In the genomic region with DNA sequence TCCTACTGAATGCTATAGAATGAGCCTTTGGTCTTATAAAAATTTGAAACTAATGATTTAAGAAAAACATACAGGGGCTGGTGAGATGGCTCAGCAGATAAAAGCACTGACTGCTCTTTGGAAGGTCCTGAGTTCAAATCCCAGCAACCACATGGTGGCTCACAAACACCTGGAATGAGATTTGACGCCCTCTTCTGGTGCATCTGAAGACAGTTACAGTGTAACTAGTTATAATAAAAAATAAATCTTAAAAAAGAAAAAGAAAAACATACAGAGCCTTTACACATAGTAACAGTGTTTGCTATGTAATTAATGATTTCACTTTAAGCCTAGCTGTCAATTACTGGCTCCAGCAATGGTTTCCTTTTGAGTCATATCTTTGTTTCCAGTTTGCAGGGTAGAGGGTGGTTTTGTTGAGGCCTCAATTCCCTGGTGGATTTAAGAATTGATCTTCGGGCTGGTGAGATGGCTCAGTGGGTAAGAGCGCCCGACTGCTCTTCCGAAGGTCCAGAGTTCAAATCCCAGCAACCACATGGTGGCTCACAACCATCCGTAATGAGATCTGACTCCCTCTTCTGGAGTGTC, we compare ENCODE assay signal across 8 mouse cellular contexts. TPM values are rescaled to one million over a fixed set of nuclear protein-coding genes. Genes with fewer than 3 reads are reported as not detected.
DNase-seq lines count a peak whose midpoint lies in the region; ATAC-seq lines count a peak whose summit lies in the region.
"Not testable (repeated sequence)": the region's sequence is repeated elsewhere in the genome, so short reads cannot be mapped to it uniquely, and the experiment has no call there.

No protein-coding gene starts in this region.

- peak overlapping the region; percentile 76; the same call in 1 of the 2 replicates for H3K4me2 ChIP-seq in embryonic facial prominence, embryonic 14.5 days (ENCODE audit: low read depth, low read length)
- H3K4me2 ChIP-seq in hindbrain, embryonic 12.5 days (replicated peaks), result peak overlapping the region; percentile 69
- H3K4me2 ChIP-seq in kidney, embryonic 14.5 days (replicated peaks; ENCODE audit: low read depth, low read length), result peak overlapping the region; percentile 46; the same call in 1 of the 2 replicates
- peak overlapping the region; percentile 88 for H3K4me2 ChIP-seq in liver, embryonic 12.5 days
- peak overlapping the region; percentile 92 for H3K4me2 ChIP-seq in neural tube, embryonic 13.5 days

- peak overlapping the region; percentile 87; the same call in 1 of the 2 replicates for H3K4me3 ChIP-seq in embryonic facial prominence, embryonic 14.5 days (ENCODE audit: low read depth, low read length)
- H3K4me3 ChIP-seq in hindbrain, embryonic 12.5 days, result not testable (repeated sequence)
- H3K4me3 ChIP-seq in kidney, embryonic 14.5 days (ENCODE audit: low read length), result peak overlapping the region; percentile 83; the same call in 1 of the 2 replicates
- H3K4me3 ChIP-seq in liver, embryonic 12.5 days, result peak overlapping the region; percentile 85; the same call in 1 of the 2 replicates
- H3K4me3 ChIP-seq in megakaryocyte, embryonic 14.5 days (replicated peaks), result peak overlapping the region; percentile 96
- peak overlapping the region; percentile 66 for H3K4me3 ChIP-seq in neural tube, embryonic 13.5 days

- not testable (repeated sequence) for H3K9ac ChIP-seq in embryonic facial prominence, embryonic 14.5 days (ENCODE audit: low read depth, low read length); kidney, embryonic 14.5 days (ENCODE audit: low read depth, low read length); liver, embryonic 12.5 days
- H3K9ac ChIP-seq in hindbrain, embryonic 12.5 days, result 0 out of 2 replicates have a peak overlapping the region, but pooled peaks have one; percentile 38
- H3K9ac ChIP-seq in neural tube, embryonic 13.5 days, result peak overlapping the region; percentile 87; the same call in 1 of the 2 replicates

- peaks cover 24% of the 10 kb centered on the region for H3K36me3 ChIP-seq in embryonic facial prominence, embryonic 14.5 days (ENCODE audit: control insufficient read depth, insufficient read depth, low read length)
- H3K36me3 ChIP-seq in hindbrain, embryonic 12.5 days, result peaks cover 24% of the 10 kb centered on the region
- H3K36me3 ChIP-seq in kidney, embryonic 14.5 days (ENCODE audit: control insufficient read depth, insufficient read depth, low read length), result peaks cover 20% of the 10 kb centered on the region
- peaks cover 44% of the 10 kb centered on the region for H3K36me3 ChIP-seq in liver, embryonic 12.5 days
- H3K36me3 ChIP-seq in megakaryocyte, embryonic 14.5 days (replicated peaks; ENCODE audit: low read length), result peaks cover 39% of the 10 kb centered on the region
- peaks cover 27% of the 10 kb centered on the region for H3K36me3 ChIP-seq in neural tube, embryonic 13.5 days

- ATAC-seq in embryonic facial prominence, embryonic 14.5 days (ENCODE audit: low read depth); hindbrain, embryonic 12.5 days (ENCODE audit: low FRiP score); kidney, embryonic 14.5 days (ENCODE audit: low FRiP score, low TSS enrichment); liver, embryonic 12.5 days; neural tube, embryonic 13.5 days (ENCODE audit: low read depth): not testable (repeated sequence)

- peak; percentile 23 for DNase-seq in CD4-positive, CD25-positive, alpha-beta regulatory T cell, adult 2 months (ENCODE audit: low read depth, low spot score)
- DNase-seq in embryonic facial prominence, embryonic 14.5 days (ENCODE audit: low spot score), result not testable (repeated sequence)
- peak; percentile 55 for DNase-seq in heart, adult 11 months

- H3K4me1 ChIP-seq in embryonic facial prominence, embryonic 14.5 days (ENCODE audit: control insufficient read depth, insufficient read depth, low read length); kidney, embryonic 14.5 days (ENCODE audit: control insufficient read depth, insufficient read depth, low read length): not testable (repeated sequence)
- H3K4me1 ChIP-seq in hindbrain, embryonic 12.5 days, result peaks cover 14% of the 10 kb centered on the region
- H3K4me1 ChIP-seq in liver, embryonic 12.5 days, result peaks cover 38% of the 10 kb centered on the region
- peaks cover 26% of the 10 kb centered on the region for H3K4me1 ChIP-seq in megakaryocyte, embryonic 14.5 days
- H3K4me1 ChIP-seq in neural tube, embryonic 13.5 days (replicated peaks), result peaks cover 22% of the 10 kb centered on the region

- not testable (repeated sequence) for H3K9me3 ChIP-seq in embryonic facial prominence, embryonic 14.5 days (ENCODE audit: control insufficient read depth, low read length); hindbrain, embryonic 12.5 days (replicated peaks); kidney, embryonic 14.5 days (ENCODE audit: control insufficient read depth, low read length); liver, embryonic 12.5 days (replicated peaks); megakaryocyte, embryonic 14.5 days; neural tube, embryonic 13.5 days

- WGBS in embryonic facial prominence, embryonic 14.5 days, result 87% methylated on average over 5 of the region's 6 CpGs
- 90% methylated on average over 6 of the region's 6 CpGs for WGBS in hindbrain, embryonic 12.5 days
- WGBS in kidney, embryonic 14.5 days, result 95% methylated on average over 5 of the region's 6 CpGs
- 83% methylated on average over 6 of the region's 6 CpGs for WGBS in liver, embryonic 12.5 days (ENCODE audit: insufficient replicate concordance)
- WGBS in neural tube, embryonic 13.5 days, result 95% methylated on average over 6 of the region's 6 CpGs

- H3K27ac ChIP-seq in embryonic facial prominence, embryonic 14.5 days (replicated peaks; ENCODE audit: low read depth, low read length), result peak overlapping the region; percentile 95
- not testable (repeated sequence) for H3K27ac ChIP-seq in hindbrain, embryonic 12.5 days; kidney, embryonic 14.5 days (ENCODE audit: low read depth, low read length); liver, embryonic 12.5 days
- H3K27ac ChIP-seq in neural tube, embryonic 13.5 days (replicated peaks), result peak overlapping the region; percentile 86

- not testable (repeated sequence) for H3K27me3 ChIP-seq in embryonic facial prominence, embryonic 14.5 days (replicated peaks; ENCODE audit: control insufficient read depth, insufficient read depth, low read length); hindbrain, embryonic 12.5 days; kidney, embryonic 14.5 days (ENCODE audit: control insufficient read depth, insufficient read depth, low read length); liver, embryonic 12.5 days (replicated peaks); megakaryocyte, embryonic 14.5 days (replicated peaks); neural tube, embryonic 13.5 days

RNA-seq across cellular contexts. Expression of gene Cdk7, which starts 0.8 kb away (rescaled TPM):
- polyA plus RNA-seq in embryonic facial prominence, embryonic 14.5 days (2014; fragmentation: Nextera tagmentation; extraction: Ambion mirVana), result 85.7 and 90.9 TPM in 2 replicates
- 71.2 and 74.1 TPM in 2 replicates for polyA plus RNA-seq in hindbrain, embryonic 12.5 days (2016; fragmentation: Nextera tagmentation; extraction: Ambion mirVana)
- 111 and 112 TPM in 2 replicates for polyA plus RNA-seq in kidney, embryonic 14.5 days (2014; fragmentation: Nextera tagmentation; extraction: Ambion mirVana)
- polyA plus RNA-seq in liver, embryonic 12.5 days (2016; fragmentation: Nextera tagmentation; extraction: Ambion mirVana), result 60.1 TPM in 2 replicates
- polyA plus RNA-seq in megakaryocyte, embryonic 14.5 days (2012; ENCODE audit: insufficient read depth, low replicate concordance), result 15.0 and 19.6 TPM in 2 replicates
- polyA plus RNA-seq in neural tube, embryonic 13.5 days (2015; fragmentation: Nextera tagmentation; extraction: Ambion mirVana), result 49.0 and 49.6 TPM in 2 replicates

RNA-seq across cellular contexts. Expression of gene Mrps36, which starts 12.9 kb away (rescaled TPM):
- polyA plus RNA-seq in embryonic facial prominence, embryonic 14.5 days (2014; fragmentation: Nextera tagmentation; extraction: Ambion mirVana), result 125 and 150 TPM in 2 replicates
- polyA plus RNA-seq in hindbrain, embryonic 12.5 days (2016; fragmentation: Nextera tagmentation; extraction: Ambion mirVana), result 111 and 118 TPM in 2 replicates
- polyA plus RNA-seq in kidney, embryonic 14.5 days (2014; fragmentation: Nextera tagmentation; extraction: Ambion mirVana), result 171 and 182 TPM in 2 replicates
- 174 and 179 TPM in 2 replicates for polyA plus RNA-seq in liver, embryonic 12.5 days (2016; fragmentation: Nextera tagmentation; extraction: Ambion mirVana)
- 44.4 and 117 TPM in 2 replicates for polyA plus RNA-seq in megakaryocyte, embryonic 14.5 days (2012; ENCODE audit: insufficient read depth, low replicate concordance)
- polyA plus RNA-seq in neural tube, embryonic 13.5 days (2015; fragmentation: Nextera tagmentation; extraction: Ambion mirVana), result 142 and 165 TPM in 2 replicates

RNA-seq across cellular contexts. Expression of gene Cenph, which starts 44.1 kb away (rescaled TPM):
- 23.3 and 30.5 TPM in 2 replicates for polyA plus RNA-seq in embryonic facial prominence, embryonic 14.5 days (2014; fragmentation: Nextera tagmentation; extraction: Ambion mirVana)
- 29.1 and 31.3 TPM in 2 replicates for polyA plus RNA-seq in hindbrain, embryonic 12.5 days (2016; fragmentation: Nextera tagmentation; extraction: Ambion mirVana)
- 49.7 and 59.4 TPM in 2 replicates for polyA plus RNA-seq in kidney, embryonic 14.5 days (2014; fragmentation: Nextera tagmentation; extraction: Ambion mirVana)
- polyA plus RNA-seq in liver, embryonic 12.5 days (2016; fragmentation: Nextera tagmentation; extraction: Ambion mirVana), result 45.3 and 47.4 TPM in 2 replicates
- polyA plus RNA-seq in megakaryocyte, embryonic 14.5 days (2012; ENCODE audit: insufficient read depth, low replicate concordance), result 9.2 TPM in 1 of 2 replicates, not detected in the other
- polyA plus RNA-seq in neural tube, embryonic 13.5 days (2015; fragmentation: Nextera tagmentation; extraction: Ambion mirVana), result 10.1 and 10.9 TPM in 2 replicates

RNA-seq across cellular contexts. Expression of gene Ccnb1, which starts 54.8 kb away (rescaled TPM):
- 169 and 219 TPM in 2 replicates for polyA plus RNA-seq in embryonic facial prominence, embryonic 14.5 days (2014; fragmentation: Nextera tagmentation; extraction: Ambion mirVana)
- 174 and 189 TPM in 2 replicates for polyA plus RNA-seq in hindbrain, embryonic 12.5 days (2016; fragmentation: Nextera tagmentation; extraction: Ambion mirVana)
- 289 and 315 TPM in 2 replicates for polyA plus RNA-seq in kidney, embryonic 14.5 days (2014; fragmentation: Nextera tagmentation; extraction: Ambion mirVana)
- 284 and 289 TPM in 2 replicates for polyA plus RNA-seq in liver, embryonic 12.5 days (2016; fragmentation: Nextera tagmentation; extraction: Ambion mirVana)
- polyA plus RNA-seq in megakaryocyte, embryonic 14.5 days (2012; ENCODE audit: insufficient read depth, low replicate concordance), result 3.9 TPM in 1 of 2 replicates, not detected in the other
- 45.2 and 60.2 TPM in 2 replicates for polyA plus RNA-seq in neural tube, embryonic 13.5 days (2015; fragmentation: Nextera tagmentation; extraction: Ambion mirVana)
